Mouse (Mus musculus): Measurements from ENCODE around the gene Pla1a.

DNA sequence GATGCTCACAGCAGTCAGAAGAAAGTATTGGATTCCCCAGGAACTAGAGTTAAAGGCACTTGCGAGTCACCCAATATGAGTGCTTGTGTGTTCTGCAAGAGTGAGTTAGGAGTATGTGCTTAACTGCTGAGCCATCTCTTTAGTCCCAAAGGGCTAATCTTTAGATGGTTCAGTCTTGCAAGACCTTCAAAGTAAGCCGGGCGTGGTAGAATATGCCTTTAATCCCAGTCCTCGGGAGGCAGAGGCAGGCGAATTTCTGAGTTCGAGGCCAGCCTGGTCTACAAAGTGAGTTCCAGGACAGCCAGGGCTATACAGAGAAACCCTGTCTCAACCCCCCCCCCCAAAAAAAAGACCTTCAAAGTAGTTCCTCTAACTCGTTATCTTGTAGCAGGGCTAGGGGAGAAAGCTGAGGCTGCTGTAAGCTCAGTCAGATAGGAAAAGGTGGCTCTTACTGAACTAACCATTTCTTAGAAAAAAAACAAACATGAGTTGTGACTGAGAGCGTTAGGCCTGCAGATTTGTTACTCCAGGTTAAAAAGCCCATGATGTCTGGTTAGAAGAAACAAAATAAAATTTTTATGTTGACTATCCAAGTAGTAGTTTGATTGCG lies 41.8 kb upstream of the Pla1a start:
- TF ChIP-seq GATA1 (IDR thresholded peaks at IDR 0.05; ENCODE audit: borderline replicate concordance, low read length), result no peak
- no peak for TF ChIP-seq FLI1 (IDR thresholded peaks at IDR 0.05; ENCODE audit: low read length)
